Mouse (Mus musculus) layer of hippocampus, adult 18-20 months (tissue): Measurements from ENCODE around the gene Ccdc189. TPM values are rescaled to one million over a fixed set of nuclear protein-coding genes. Genes with fewer than 3 reads are reported as not detected.

Source experiments
- total RNA-seq, 2 experiments: library from RNA; stranded (reverse); gene quantifications; 2 replicates each; pipeline ENCODE4 v1.2.3; 2021

Ccdc189 gene
- total RNA-seq, 2 experiments from 2014 or later, result 9.5 to 10.4 TPM

Other genes with a start within 250 kb of the Ccdc189 start
- 10 to 100 TPM; 11.3 to 13.6 TPM for gene Zfp768, start 243.0 kb downstream of the Ccdc189 start, total RNA-seq
- gene Zfp747, start 212.5 kb downstream of the Ccdc189 start, total RNA-seq, result 1 to 10 TPM; 6.3 to 7.5 TPM
- gene 9130019O22Rik, start 201.4 kb downstream of the Ccdc189 start, total RNA-seq, result 1 to 10 TPM; 3.4 to 3.5 TPM
- 1 to 10 TPM; 6.0 to 7.9 TPM for gene E430018J23Rik, start 195.0 kb downstream of the Ccdc189 start, total RNA-seq
- 1 to 10 TPM; 3.8 to 3.9 TPM for gene Zfp764, start 181.8 kb downstream of the Ccdc189 start, total RNA-seq
- gene Zfp688, start 166.5 kb downstream of the Ccdc189 start, total RNA-seq, result 10 to 100 TPM; 14.7 to 15.5 TPM
- 1 to 10 TPM; 6.0 to 6.5 TPM for gene Zfp689, start 139.4 kb downstream of the Ccdc189 start, total RNA-seq
- gene Prr14, start 129.0 kb downstream of the Ccdc189 start, total RNA-seq, result 10 to 100 TPM; 27.4 to 30.4 TPM
- gene Fbrs, start 109.4 kb downstream of the Ccdc189 start, total RNA-seq, result 10 to 100 TPM; 55.7 to 58.5 TPM
- 100 to 1,000 TPM; 103 to 108 TPM for gene Srcap, start 76.6 kb downstream of the Ccdc189 start, total RNA-seq
- 1 to 10 TPM; 7.6 to 9.2 TPM for gene Gm42715, start 69.0 kb downstream of the Ccdc189 start, total RNA-seq
- 1 to 10 TPM in 1 of 2 experiments, not detected in 1; 1.6 TPM for gene Tmem265, start 27.2 kb downstream of the Ccdc189 start, total RNA-seq
- 10 to 100 TPM; 76.7 to 80.5 TPM for gene Phkg2, start 15.3 kb downstream of the Ccdc189 start, total RNA-seq
- gene Rnf40, start 172 bp upstream of the Ccdc189 start, total RNA-seq, result 10 to 100 TPM; 67.4 to 67.9 TPM
- 10 to 100 TPM; 20.1 to 21.6 TPM for gene Zfp629, start 27.2 kb upstream of the Ccdc189 start, total RNA-seq
- gene Bcl7c, start 120.3 kb upstream of the Ccdc189 start, total RNA-seq, result 10 to 100 TPM; 34.4 to 34.6 TPM
- gene Ctf1, start 124.1 kb upstream of the Ccdc189 start, total RNA-seq, result 1 to 10 TPM; 3.5 to 4.6 TPM
- not detected for gene Ctf2, start 143.6 kb upstream of the Ccdc189 start, total RNA-seq
- 10 to 100 TPM; 59.2 to 59.7 TPM for gene Fbxl19, start 155.9 kb upstream of the Ccdc189 start, total RNA-seq
- gene Orai3, start 181.2 kb upstream of the Ccdc189 start, total RNA-seq, result 10 to 100 TPM; 25.9 to 29.3 TPM
- gene Setd1a, start 188.1 kb upstream of the Ccdc189 start, total RNA-seq, result 10 to 100 TPM; 35.4 to 44.6 TPM
- 1 to 10 TPM; 4.1 to 5.2 TPM for gene Gm49388, start 197.0 kb upstream of the Ccdc189 start, total RNA-seq
- 1 to 10 TPM; 6.3 to 7.8 TPM for gene Hsd3b7, start 212.0 kb upstream of the Ccdc189 start, total RNA-seq
- 10 to 100 TPM; 65.6 to 68.6 TPM for gene Stx4a, start 235.7 kb upstream of the Ccdc189 start, total RNA-seq
- 100 to 1,000 TPM; 335 to 338 TPM for gene Stx1b, start 236.0 kb upstream of the Ccdc189 start, total RNA-seq